Mouse (Mus musculus) thymus, adult 2 months (tissue): ENCODE measurements at regions not wholly inside any gene's neighbourhood (a gene's known extent, or its start where the extent isn't known, plus 50 kb on each side); places are given as distances from the start of the nearest gene placed in this dataset.

Source experiments
- CTCF ChIP-seq: fragments of 200-500 bp; IDR thresholded peaks from 2 replicates; pipeline ENCODE4 v1.5.1; 2012; ENCODE audit warnings: mild to moderate bottlenecking, control low read depth, low read length, moderate library complexity, borderline replicate concordance; ENCODE audit not compliant: control insufficient read depth, poor library complexity, insufficient read depth; ENCODE audit errors: extremely low read depth
- POLR2A ChIP-seq: fragments of 200-500 bp; IDR thresholded peaks from 2 replicates; pipeline ENCODE4 v1.6.1; 2012; ENCODE audit warnings: mild to moderate bottlenecking, low read length, control low read depth, moderate library complexity; ENCODE audit not compliant: control insufficient read depth, poor library complexity, insufficient read depth; ENCODE audit errors: extremely low read depth

- TF ChIP-seq CTCF (no peak), POLR2A (no peak)
Observed at GRCm38 (mm10) chr13:97479066-97479586, 238.2 kb downstream of the Enc1 start.
